Mouse (Mus musculus) olfactory bulb, adult 2 months (tissue): ENCODE measurements around the gene Maml1. TPM values are rescaled to one million over a fixed set of nuclear protein-coding genes. Genes with fewer than 3 reads are reported as not detected.
A peak's percentile ranks its signal among the peaks of the same experiment; 100 is the strongest.
"Not testable (repeated sequence)": the region's sequence is repeated elsewhere in the genome, so short reads cannot be mapped to it uniquely, and the experiment has no call there.

ENCODE experiments used
- H3K27ac ChIP-seq: fragments of 200-500 bp; 2 replicates; pipeline ENCODE4 v1.5.1; 2012; ENCODE audit warnings: low read depth, low read length; ENCODE audit not compliant: insufficient read depth
- H3K4me1 ChIP-seq: fragments of 200-500 bp; 2 replicates; pipeline ENCODE4 v1.6.1; 2012; ENCODE audit warnings: low read length; ENCODE audit not compliant: control insufficient read depth, insufficient read depth
- H3K4me3 ChIP-seq: fragments of 200-500 bp; 2 replicates; pipeline ENCODE4 v1.5.1; 2012; ENCODE audit warnings: mild to moderate bottlenecking, low read depth, low read length, moderate library complexity; ENCODE audit not compliant: insufficient read depth
- CTCF ChIP-seq: fragments of 200-500 bp; IDR thresholded peaks from 2 replicates; pipeline ENCODE4 v1.5.1; 2012; ENCODE audit warnings: low read depth, mild to moderate bottlenecking, low read length, moderate library complexity; ENCODE audit not compliant: insufficient read depth
- POLR2A ChIP-seq: fragments of 200-500 bp; IDR thresholded peaks from 2 replicates; pipeline ENCODE4 v1.6.1; 2012; ENCODE audit warnings: mild to moderate bottlenecking, low read depth, low read length, moderate library complexity; ENCODE audit not compliant: insufficient read depth
- WGBS: fragments of 180-500 bp; shearing (Covaris S2); methylation state at CpG from one replicate; pipeline ENCODE4 v1.1.7; 2018; 5-methylcytosine and 5-hydroxymethylcytosine counted together
- polyA plus RNA-seq: library from polyadenylated mRNA; stranded (reverse); fragments of >200 nt; gene quantifications from 2 replicates; pipeline ENCODE4 v1.2.4, GENCODE M21; 2012; ENCODE audit warnings: low replicate concordance; ENCODE audit not compliant: missing spikeins, insufficient read depth, insufficient read length

The Maml1 gene
- polyA plus RNA-seq, 1 experiment = not detected

DNA sequence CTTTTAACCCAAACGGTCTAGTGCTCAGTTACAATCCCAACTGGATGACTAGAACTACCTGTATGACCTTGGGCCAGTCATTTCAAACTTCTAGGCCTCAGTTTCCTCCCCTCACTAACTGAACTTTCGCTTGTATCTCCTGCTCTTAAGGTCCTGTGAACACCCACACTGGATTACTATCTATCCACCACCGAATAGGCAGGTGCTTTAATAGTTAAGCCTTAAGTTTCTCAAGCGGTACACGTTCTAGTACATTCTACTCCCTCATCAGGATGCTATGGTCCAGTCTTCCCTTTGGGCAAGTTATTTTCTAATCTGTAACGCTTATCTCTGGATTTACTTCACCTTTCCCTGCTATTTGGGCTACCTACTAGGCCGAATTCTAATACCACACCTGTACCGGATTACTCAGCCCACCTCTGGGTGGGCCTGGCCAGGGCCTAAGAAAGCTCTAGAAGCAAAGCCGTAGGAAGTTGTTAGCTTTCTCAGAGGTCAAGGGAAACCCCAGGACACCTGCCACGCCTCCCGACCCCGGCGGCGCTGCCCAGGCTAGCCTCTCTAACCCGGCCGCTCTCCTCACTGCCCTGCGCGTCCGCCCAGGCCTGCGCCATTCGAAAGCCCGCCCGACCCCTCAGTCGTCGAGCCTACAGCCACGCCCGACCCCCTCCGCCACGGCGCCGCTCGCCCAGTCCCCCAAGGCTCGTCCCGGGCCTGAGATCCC is 32.8 kb upstream of the Maml1 start:
- H3K4me3 ChIP-seq = peak overlapping the region; percentile 99
- no peaks in the 10 kb centered on the region for H3K4me1 ChIP-seq
- no peak for TF ChIP-seq POLR2A
- no peak for TF ChIP-seq CTCF
- H3K27ac ChIP-seq = peak overlapping the region; percentile 45; the same call in 1 of the 2 replicates
- WGBS = 1% methylated on average over 34 of the region's 34 CpGs

DNA sequence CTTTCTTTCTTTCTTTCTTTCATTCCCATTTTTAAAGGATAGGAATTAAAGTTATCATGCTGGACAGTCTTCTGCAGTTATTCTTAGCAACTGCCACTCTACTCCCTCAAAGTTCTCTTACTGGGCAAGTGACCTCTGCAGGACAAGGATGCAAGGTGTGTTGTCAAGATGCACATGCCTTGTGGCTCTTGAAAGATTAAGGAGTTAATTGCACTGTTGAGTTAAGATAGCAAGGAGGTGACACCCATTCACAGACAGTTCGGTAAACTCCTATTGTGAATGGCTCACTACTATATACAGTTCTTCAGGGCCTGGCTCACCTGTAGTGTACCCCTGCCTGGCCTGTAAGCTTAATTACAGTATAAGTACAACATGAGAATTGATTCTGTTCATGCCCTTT is 31.7 kb upstream of the Maml1 start:
- 7% methylated on average over 1 of the region's 1 CpGs for WGBS
- no peak overlapping the region for H3K4me3 ChIP-seq
- H3K4me1 ChIP-seq = no peaks in the 10 kb centered on the region
- TF ChIP-seq CTCF (no peak), POLR2A (no peak)
- H3K27ac ChIP-seq = no peak overlapping the region

DNA sequence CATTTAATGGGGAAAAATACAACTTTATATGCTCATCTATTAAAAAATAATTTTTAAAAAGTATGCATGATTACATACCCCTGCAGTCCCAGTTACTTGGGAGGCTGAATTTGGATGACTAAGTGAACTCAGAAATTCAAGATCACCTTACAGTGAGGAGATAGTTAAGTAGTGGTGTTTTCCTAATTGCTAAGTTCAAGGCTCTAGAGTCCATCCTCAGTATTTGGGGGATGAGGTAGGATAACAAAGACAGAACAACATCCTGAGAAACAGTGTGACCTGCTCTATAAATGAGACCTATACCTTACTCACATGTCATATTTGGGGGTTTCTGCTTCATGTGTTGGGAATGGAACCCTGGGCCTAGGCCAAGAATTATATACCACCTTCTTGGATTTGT is 30.2 kb upstream of the Maml1 start:
- no peak for TF ChIP-seq CTCF
- no peak for TF ChIP-seq POLR2A
- Histone ChIP-seq H3K4me3 (no peak overlapping the region), H3K27ac (no peak overlapping the region), H3K4me1 (no peaks in the 10 kb centered on the region)

DNA sequence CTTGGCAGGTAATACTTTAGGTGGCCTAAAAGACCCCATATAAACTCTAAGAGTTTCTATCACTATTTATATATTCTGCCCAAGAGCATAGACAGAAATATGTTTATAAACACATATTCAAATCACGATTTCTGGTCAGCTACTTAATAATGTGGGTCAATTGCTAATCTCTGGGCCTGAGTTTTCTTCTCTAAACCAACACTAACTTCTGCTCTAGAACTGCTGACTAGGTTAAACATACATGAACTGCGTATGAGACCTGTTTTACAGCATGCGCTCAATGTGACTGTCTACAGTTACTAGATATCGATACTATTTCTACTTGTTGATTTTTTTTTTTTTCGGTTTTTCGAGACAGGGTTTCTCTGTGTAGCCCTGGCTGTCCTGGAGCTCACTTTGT is 29.1 kb upstream of the Maml1 start:
- Histone ChIP-seq H3K4me3 (no peak overlapping the region), H3K4me1 (no peaks in the 10 kb centered on the region), H3K27ac (no peak overlapping the region)
- WGBS = 93% methylated on average over 6 of the region's 6 CpGs
- TF ChIP-seq CTCF (no peak), POLR2A (no peak)

DNA sequence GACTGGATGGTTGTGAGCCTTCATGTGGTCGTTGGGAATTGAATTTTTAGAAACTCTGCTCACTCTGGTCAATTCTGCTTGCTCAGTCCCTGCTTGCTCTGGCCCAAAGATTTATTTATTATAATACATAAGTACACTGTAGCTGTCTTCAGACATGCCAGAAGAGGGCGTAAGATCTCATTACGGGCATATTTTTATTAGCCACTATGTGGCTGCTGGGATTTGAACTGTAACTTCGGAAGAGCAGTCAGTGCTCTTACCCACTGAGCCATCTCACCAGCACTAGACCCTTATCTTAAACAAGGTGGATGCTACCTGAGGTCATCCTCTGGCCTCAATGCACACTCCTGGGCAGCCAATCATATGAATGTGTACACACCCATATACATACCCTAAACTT is 27.2 kb upstream of the Maml1 start:
- 78% methylated on average over 4 of the region's 4 CpGs for WGBS
- H3K4me3 ChIP-seq, H3K27ac ChIP-seq, H3K4me1 ChIP-seq: not testable (repeated sequence)

DNA sequence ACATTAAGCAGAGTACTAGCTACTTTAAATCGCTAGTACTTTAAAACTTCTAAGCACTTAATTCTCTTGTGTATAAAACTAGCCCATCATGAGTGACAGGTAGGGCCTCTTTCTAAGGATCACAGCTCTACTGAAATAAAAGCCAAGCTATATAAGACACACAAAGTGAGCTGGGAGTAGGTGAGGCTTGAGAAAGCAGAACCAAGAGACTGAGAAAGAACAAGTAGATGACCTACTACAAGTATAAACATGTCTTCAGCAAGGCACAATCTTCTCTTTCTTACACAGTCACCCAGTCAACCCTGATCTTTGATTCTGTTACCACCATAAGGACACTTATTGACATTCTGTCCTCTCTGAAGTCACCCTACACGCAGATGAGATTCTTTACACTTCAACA is 20.7 kb upstream of the Maml1 start:
- no peak overlapping the region for H3K27ac ChIP-seq
- no peaks in the 10 kb centered on the region for H3K4me1 ChIP-seq
- TF ChIP-seq POLR2A = no peak
- no peak for TF ChIP-seq CTCF
- 66% methylated on average over 2 of the region's 2 CpGs for WGBS
- H3K4me3 ChIP-seq = no peak overlapping the region

DNA sequence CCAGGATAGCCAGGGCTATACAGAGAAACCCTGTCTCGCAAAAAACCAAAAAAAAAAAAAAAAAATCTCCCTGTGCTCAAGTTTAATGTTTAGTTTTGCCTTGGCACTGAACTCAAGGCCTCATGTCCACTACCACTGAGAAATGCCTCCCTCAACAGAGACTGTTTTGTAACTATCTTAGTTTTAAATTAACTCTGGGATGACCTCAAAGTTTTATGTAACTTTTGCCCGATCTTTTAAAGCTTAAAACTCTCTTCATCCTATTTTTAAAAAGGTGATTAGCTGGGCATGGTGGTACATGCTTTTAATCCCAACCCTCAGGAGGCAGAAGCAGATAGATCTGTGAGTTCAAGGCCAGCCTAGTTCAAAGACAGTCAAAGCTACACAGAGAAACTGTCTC is 11.3 kb upstream of the Maml1 start:
- Histone ChIP-seq H3K4me1 (no peaks in the 10 kb centered on the region), H3K4me3 (no peak overlapping the region), H3K27ac (no peak overlapping the region)
- WGBS = 89% methylated on average over 2 of the region's 2 CpGs
- TF ChIP-seq CTCF (no peak), POLR2A (no peak)

DNA sequence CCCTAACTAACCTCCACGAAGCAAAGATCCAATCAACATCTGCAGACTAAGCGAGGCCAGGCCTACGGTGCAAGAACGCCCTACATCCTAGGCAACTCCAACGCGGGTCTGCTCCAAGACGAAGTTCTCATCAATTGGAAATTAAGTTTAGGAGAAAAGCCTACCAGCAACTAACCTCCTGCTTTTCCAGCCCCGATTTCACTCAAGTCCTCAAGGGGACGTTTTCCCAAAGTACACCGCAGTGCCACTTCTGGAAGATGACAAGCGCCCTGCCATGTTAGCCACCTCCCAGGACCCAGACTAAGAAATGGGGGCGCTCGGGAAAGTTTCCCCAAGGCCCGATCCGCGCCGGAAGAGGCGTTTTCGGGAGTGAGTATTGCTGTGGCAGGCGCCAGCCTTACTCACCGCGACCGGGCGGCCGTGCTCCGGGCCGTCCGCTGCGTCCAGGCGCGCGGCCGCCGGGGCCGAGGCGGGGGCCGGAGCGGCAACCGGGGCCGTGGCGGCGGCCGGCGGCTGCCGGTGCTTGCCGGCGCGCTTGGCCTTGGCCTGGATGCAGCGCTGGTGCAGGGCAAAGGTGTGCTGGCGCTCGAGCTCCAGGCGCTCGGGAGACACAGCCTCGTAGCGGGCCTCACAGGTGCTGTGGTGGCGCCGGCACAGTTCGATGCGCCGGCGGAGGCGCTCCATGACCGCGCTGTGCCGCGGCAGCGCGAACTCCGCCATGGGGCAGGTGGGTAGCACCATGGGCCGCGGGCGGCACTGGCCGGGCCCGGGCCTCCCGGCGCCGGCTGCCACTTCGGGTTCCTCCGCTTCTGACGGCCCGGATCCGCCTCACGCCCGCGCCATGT is 568 bp downstream of the Maml1 start:
- Histone ChIP-seq H3K4me1 (peaks cover 5% of the 10 kb centered on the region; the same call in 1 of the 2 replicates), H3K4me3 (peak overlapping the region; percentile 79), H3K27ac (peak overlapping the region; percentile 87)
- under 1% methylated on average over 85 of the region's 85 CpGs for WGBS
- TF ChIP-seq POLR2A = no peak; the same call in 1 of the 2 replicates
- TF ChIP-seq CTCF = no peak

DNA sequence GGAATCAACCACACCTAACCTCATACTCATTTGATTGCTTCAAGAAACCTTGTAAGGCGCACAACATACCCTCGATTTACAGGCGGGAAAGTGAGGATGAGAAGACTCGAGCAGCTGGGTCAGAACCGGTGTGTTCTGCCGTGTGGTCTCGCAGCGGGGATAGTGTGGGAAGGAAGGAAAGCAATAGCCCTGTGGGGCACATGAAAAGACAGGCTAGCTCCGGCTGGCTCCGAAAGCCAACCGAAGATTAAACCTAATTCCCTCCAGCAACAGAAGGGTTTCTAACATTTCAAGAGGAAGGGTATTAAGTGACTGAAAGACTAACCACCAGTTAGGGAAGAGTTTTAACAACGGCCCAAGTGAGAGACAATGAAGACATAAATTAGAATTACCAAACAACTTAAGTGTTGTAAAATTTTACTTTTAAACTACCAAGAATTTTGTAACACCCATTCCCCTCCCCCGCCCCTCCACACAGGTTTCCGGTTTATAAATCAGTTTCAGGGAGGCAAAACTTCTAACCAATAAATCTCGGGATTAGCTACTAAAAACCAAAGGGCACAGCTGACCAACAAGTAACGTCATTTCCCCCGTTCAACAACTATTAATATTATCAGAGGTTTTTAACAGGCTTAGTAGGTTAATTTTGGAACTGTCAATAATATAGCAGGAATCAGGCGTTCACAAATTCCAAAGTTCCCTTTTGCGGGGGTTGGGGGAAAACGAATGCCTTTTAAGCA is 1.5 kb downstream of the Maml1 start:
- WGBS = 3% methylated on average over 20 of the region's 20 CpGs
- Histone ChIP-seq H3K4me3 (peak overlapping the region; percentile 79), H3K4me1 (peaks cover 5% of the 10 kb centered on the region; the same call in 1 of the 2 replicates), H3K27ac (no peak overlapping the region)
- TF ChIP-seq CTCF (no peak), POLR2A (no peak)

DNA sequence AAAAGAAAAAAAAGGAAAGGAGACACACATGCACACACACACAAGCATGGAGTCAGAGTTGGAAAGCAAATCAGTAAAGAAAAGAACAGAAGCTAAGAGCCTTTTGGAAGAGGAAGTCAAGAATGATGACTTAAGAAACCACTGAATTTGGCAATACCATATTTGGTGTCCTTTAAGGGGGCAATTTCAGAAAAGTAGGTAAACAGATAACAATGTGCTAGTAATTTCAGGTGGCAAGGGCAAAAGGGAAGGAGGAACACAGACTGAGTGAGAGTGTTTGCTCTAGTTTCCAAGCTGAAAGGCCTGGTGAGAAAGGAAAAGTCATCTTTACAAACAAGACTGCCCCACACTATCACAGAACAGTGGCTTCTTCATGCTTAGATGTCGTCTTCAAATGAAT is 5.7 kb downstream of the Maml1 start:
- H3K4me1 ChIP-seq = peaks cover 5% of the 10 kb centered on the region; the same call in 1 of the 2 replicates
- WGBS = 77% methylated on average over 1 of the region's 1 CpGs
- TF ChIP-seq CTCF (no peak), POLR2A (no peak)
- no peak overlapping the region for H3K4me3 ChIP-seq
- H3K27ac ChIP-seq = no peak overlapping the region
